Mouse (Mus musculus): ENCODE measurements at regions not wholly inside any gene's neighbourhood (a gene's known extent, or its start where the extent isn't known, plus 50 kb on each side); places are given as distances from the start of the nearest gene placed in this dataset.

- H3K4me3 ChIP-seq (replicated peaks) = no peak overlapping the region
- no peaks in the 10 kb centered on the region for H3K4me1 ChIP-seq (ENCODE audit: control insufficient read depth)
- peaks cover 3% of the 10 kb centered on the region; the same call in 1 of the 2 replicates for H3K9me3 ChIP-seq (ENCODE audit: control insufficient read depth, low read length)
- H3K27me3 ChIP-seq (ENCODE audit: control insufficient read depth) = no peaks in the 10 kb centered on the region
- H3K36me3 ChIP-seq (ENCODE audit: control insufficient read depth) = no peaks in the 10 kb centered on the region
- TF ChIP-seq GATA1 (IDR thresholded peaks at IDR 0.05; ENCODE audit: low read length) (no peak), TAL1 (IDR thresholded peaks at IDR 0.05; ENCODE audit: low read length) (no peak)
Observed at GRCm38 (mm10) chr13:101278127-101278526, 444.9 kb upstream of the Slc30a5 start.

DNA sequence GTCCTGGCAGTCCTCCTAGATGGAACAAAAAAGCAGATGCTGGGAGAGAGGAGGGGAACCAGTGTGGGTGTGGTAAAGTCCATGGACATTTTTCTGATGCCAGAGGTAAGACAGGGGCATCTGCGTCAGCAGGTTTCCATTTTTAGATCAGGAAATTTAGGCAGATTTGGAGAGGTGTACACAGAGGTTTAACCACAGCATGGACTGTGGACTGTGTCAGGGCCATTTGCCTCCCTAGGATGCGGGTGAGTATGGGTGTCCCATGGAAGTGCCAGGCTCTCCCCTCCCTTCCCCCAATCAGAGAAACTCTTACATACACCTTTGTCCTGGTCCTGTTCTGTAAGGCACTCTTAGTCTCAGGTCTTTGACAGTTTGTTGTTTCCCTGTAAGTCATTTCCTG, 443.5 kb upstream of the Slc30a5 start:
- TF ChIP-seq TAL1 (IDR thresholded peaks at IDR 0.05; ENCODE audit: low read length) = no peak
- TF ChIP-seq GATA1 (IDR thresholded peaks at IDR 0.05; ENCODE audit: low read length) = no peak
- peaks cover 3% of the 10 kb centered on the region; the same call in 1 of the 2 replicates for H3K9me3 ChIP-seq (ENCODE audit: control insufficient read depth, low read length)
- no peak overlapping the region for H3K4me3 ChIP-seq (replicated peaks)
- H3K27me3 ChIP-seq (ENCODE audit: control insufficient read depth) = no peaks in the 10 kb centered on the region
- no peaks in the 10 kb centered on the region for H3K36me3 ChIP-seq (ENCODE audit: control insufficient read depth)
- no peaks in the 10 kb centered on the region for H3K4me1 ChIP-seq (ENCODE audit: control insufficient read depth)

DNA sequence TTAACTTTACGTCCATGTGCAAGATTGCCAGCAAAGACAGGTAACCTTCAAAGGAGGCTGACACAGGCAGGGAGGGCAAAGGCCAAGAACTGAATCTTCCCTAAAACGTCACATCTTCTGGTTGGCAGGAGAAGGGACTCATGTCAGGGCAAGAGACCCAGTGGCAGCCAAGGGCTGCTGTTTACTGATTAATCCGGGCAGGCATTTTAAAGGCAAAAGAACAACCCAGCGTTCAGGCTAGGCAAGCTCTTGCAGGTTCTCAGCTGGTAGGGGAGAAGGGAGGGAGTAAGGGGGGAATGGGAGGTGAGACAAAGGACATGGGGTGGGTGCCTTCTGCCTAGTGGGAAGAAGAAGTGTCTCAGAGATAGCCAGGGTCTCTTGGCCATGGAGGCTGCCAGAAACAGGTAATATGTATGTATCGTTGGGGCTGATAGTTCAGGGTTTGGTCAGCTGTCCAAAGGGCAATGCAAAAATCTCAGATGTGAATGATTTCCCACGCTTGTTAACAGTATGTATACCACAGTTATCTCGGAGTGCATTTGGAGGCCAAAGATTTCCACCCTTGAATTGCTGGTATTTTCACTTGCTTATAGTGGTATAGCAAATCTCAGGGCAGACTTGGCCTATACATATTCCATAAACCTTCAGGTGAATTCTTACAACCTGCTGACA, 441.4 kb upstream of the Slc30a5 start:
- no peak for TF ChIP-seq TAL1 (IDR thresholded peaks at IDR 0.05; ENCODE audit: low read length)
- TF ChIP-seq GATA1 (IDR thresholded peaks at IDR 0.05; ENCODE audit: low read length) = no peak

DNA sequence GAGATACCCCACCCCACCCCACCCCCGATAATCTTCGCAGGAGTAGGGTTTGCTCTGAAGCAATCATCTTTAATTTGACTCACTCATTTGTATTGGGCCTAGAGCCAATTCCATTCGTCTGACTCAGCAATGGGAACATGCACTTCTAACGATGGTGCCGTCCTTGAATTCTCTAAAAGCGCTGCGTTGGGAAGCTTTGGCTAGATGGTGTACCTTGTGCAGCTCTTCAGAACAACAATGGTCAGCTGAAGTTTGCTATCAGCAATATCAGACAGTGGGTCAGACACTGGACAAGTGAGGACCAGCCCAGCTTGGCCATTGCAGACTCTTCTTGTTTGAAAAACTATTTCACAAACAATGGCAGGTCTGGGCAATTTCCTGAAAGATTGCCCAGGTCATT, 440.1 kb upstream of the Slc30a5 start:
- H3K9me3 ChIP-seq (ENCODE audit: control insufficient read depth, low read length) = no peaks in the 10 kb centered on the region
- no peak for TF ChIP-seq TAL1 (IDR thresholded peaks at IDR 0.05; ENCODE audit: low read length)
- no peak for TF ChIP-seq GATA1 (IDR thresholded peaks at IDR 0.05; ENCODE audit: low read length)
- no peaks in the 10 kb centered on the region for H3K27me3 ChIP-seq (ENCODE audit: control insufficient read depth)
- H3K4me1 ChIP-seq (ENCODE audit: control insufficient read depth) = no peaks in the 10 kb centered on the region
- no peaks in the 10 kb centered on the region for H3K36me3 ChIP-seq (ENCODE audit: control insufficient read depth)
- no peak overlapping the region for H3K4me3 ChIP-seq (replicated peaks)

More for the DNA sequence above, 441.4 kb upstream of the Slc30a5 start:
- Histone ChIP-seq H3K27me3 (ENCODE audit: control insufficient read depth) (no peaks in the 10 kb centered on the region), H3K9me3 (ENCODE audit: control insufficient read depth, low read length) (peaks cover 3% of the 10 kb centered on the region; the same call in 1 of the 2 replicates), H3K4me1 (ENCODE audit: control insufficient read depth) (no peaks in the 10 kb centered on the region), H3K4me3 (replicated peaks) (no peak overlapping the region), H3K36me3 (ENCODE audit: control insufficient read depth) (no peaks in the 10 kb centered on the region)

- Histone ChIP-seq H3K4me1 (ENCODE audit: control insufficient read depth) (no peaks in the 10 kb centered on the region), H3K9me3 (ENCODE audit: control insufficient read depth, low read length) (no peaks in the 10 kb centered on the region), H3K27me3 (ENCODE audit: control insufficient read depth) (no peaks in the 10 kb centered on the region), H3K4me3 (replicated peaks) (no peak overlapping the region), H3K36me3 (ENCODE audit: control insufficient read depth) (no peaks in the 10 kb centered on the region)
- no peak for TF ChIP-seq TAL1 (IDR thresholded peaks at IDR 0.05; ENCODE audit: low read length)
- no peak for TF ChIP-seq GATA1 (IDR thresholded peaks at IDR 0.05; ENCODE audit: low read length)
Observed at GRCm38 (mm10) chr13:101253698-101254468, 420.7 kb upstream of the Slc30a5 start.

- Histone ChIP-seq H3K4me1 (ENCODE audit: control insufficient read depth) (no peaks in the 10 kb centered on the region), H3K36me3 (ENCODE audit: control insufficient read depth) (no peaks in the 10 kb centered on the region), H3K27me3 (ENCODE audit: control insufficient read depth) (no peaks in the 10 kb centered on the region), H3K9me3 (ENCODE audit: control insufficient read depth, low read length) (no peaks in the 10 kb centered on the region), H3K4me3 (replicated peaks) (no peak overlapping the region)
- TF ChIP-seq TAL1 (IDR thresholded peaks at IDR 0.05; ENCODE audit: low read length) (no peak), GATA1 (IDR thresholded peaks at IDR 0.05; ENCODE audit: low read length) (no peak)
Observed at GRCm38 (mm10) chr13:101249369-101249768, 416.1 kb upstream of the Slc30a5 start.

DNA sequence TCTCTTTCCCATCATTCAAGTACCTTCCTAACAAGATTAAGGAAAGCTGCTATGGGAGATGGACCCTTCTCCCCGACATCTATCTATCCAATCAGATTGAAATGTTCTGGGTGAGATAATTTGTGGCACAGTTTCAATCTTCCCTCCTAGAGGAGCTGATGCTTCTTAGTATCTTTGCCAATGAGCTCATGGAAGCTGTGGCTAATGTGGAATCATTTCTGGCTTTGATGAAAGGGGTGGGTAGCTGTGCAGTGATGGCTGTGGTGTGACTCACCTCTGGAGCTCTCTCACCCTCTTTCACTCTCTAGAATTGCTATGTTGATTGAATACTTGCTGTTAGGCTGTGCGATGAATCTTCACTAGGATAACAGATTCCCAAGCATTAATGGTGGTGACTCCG, 411.1 kb upstream of the Slc30a5 start:
- no peaks in the 10 kb centered on the region for H3K4me1 ChIP-seq (ENCODE audit: control insufficient read depth)
- H3K9me3 ChIP-seq (ENCODE audit: control insufficient read depth, low read length) = no peaks in the 10 kb centered on the region
- no peak overlapping the region for H3K4me3 ChIP-seq (replicated peaks)
- no peaks in the 10 kb centered on the region for H3K27me3 ChIP-seq (ENCODE audit: control insufficient read depth)
- no peak for TF ChIP-seq GATA1 (IDR thresholded peaks at IDR 0.05; ENCODE audit: low read length)
- no peak for TF ChIP-seq TAL1 (IDR thresholded peaks at IDR 0.05; ENCODE audit: low read length)
- H3K36me3 ChIP-seq (ENCODE audit: control insufficient read depth) = no peaks in the 10 kb centered on the region

GRCm38 (mm10) chr13:101238860-101239259, 405.6 kb upstream of the Slc30a5 start:
- no peaks in the 10 kb centered on the region for H3K27me3 ChIP-seq (ENCODE audit: control insufficient read depth)
- no peaks in the 10 kb centered on the region for H3K4me1 ChIP-seq (ENCODE audit: control insufficient read depth)
- H3K4me3 ChIP-seq (replicated peaks) = no peak overlapping the region
- TF ChIP-seq GATA1 (IDR thresholded peaks at IDR 0.05; ENCODE audit: low read length) (no peak), TAL1 (IDR thresholded peaks at IDR 0.05; ENCODE audit: low read length) (no peak)
- no peaks in the 10 kb centered on the region for H3K36me3 ChIP-seq (ENCODE audit: control insufficient read depth)
- H3K9me3 ChIP-seq (ENCODE audit: control insufficient read depth, low read length) = no peaks in the 10 kb centered on the region

- Histone ChIP-seq H3K27me3 (ENCODE audit: control insufficient read depth) (no peaks in the 10 kb centered on the region), H3K36me3 (ENCODE audit: control insufficient read depth) (no peaks in the 10 kb centered on the region), H3K9me3 (ENCODE audit: control insufficient read depth, low read length) (no peaks in the 10 kb centered on the region), H3K4me1 (ENCODE audit: control insufficient read depth) (no peaks in the 10 kb centered on the region), H3K4me3 (replicated peaks) (no peak overlapping the region)
- TF ChIP-seq GATA1 (IDR thresholded peaks at IDR 0.05; ENCODE audit: low read length) (no peak), TAL1 (IDR thresholded peaks at IDR 0.05; ENCODE audit: low read length) (no peak)
Observed at GRCm38 (mm10) chr13:101237035-101237434, 403.8 kb upstream of the Slc30a5 start.
